Mouse (Mus musculus) intestine, postnatal 0 days (tissue): ENCODE measurements at regions not wholly inside any gene's neighbourhood (a gene's known extent, or its start where the extent isn't known, plus 50 kb on each side); places are given as distances from the start of the nearest gene placed in this dataset.

Experiments
- ATAC-seq: fragments of 200-750 bp; cut with Nextera tagmentation; 2 replicates; pipeline ENCODE4 v1.8.0; 2017; ENCODE audit warnings: mild to moderate bottlenecking, moderate TSS enrichment, moderate library complexity
- H3K27ac ChIP-seq: fragments of 300-500 bp; sonication (generic); 2 replicates; pipeline ENCODE4 v1.5.1; 2014; ENCODE audit warnings: mild to moderate bottlenecking, low read depth, low read length, moderate library complexity
- H3K27me3 ChIP-seq: fragments of 300-500 bp; sonication (generic); replicated peaks from 2 replicates; pipeline ENCODE4 v1.6.1; 2014; ENCODE audit warnings: low read length, mixed read lengths; ENCODE audit not compliant: control insufficient read depth, insufficient read depth
- H3K36me3 ChIP-seq: fragments of 300-500 bp; sonication (generic); 2 replicates; pipeline ENCODE4 v1.6.1; 2014; ENCODE audit warnings: mild to moderate bottlenecking, moderate library complexity; ENCODE audit not compliant: control insufficient read depth, insufficient read depth
- H3K4me1 ChIP-seq: fragments of 300-500 bp; sonication (generic); replicated peaks from 2 replicates; pipeline ENCODE4 v1.6.1; 2014; ENCODE audit warnings: antibody characterized with exemption, low read length, mixed read lengths; ENCODE audit not compliant: control insufficient read depth, insufficient read depth
- H3K4me2 ChIP-seq: fragments of 300-500 bp; sonication (generic); replicated peaks from 2 replicates; pipeline ENCODE4 v1.6.1; 2014; ENCODE audit warnings: low read depth, mild to moderate bottlenecking, moderate library complexity
- H3K4me3 ChIP-seq: fragments of 300-500 bp; sonication (generic); 2 replicates; pipeline ENCODE4 v1.5.1; 2014; ENCODE audit warnings: low read depth, low read length
- H3K9ac ChIP-seq: fragments of 300-500 bp; sonication (generic); 2 replicates; pipeline ENCODE4 v1.6.1; 2014; ENCODE audit warnings: mild to moderate bottlenecking, low read depth, low read length
- H3K9me3 ChIP-seq: fragments of 300-500 bp; sonication (generic); 2 replicates; pipeline ENCODE4 v1.6.1; 2016; ENCODE audit warnings: mixed run types; ENCODE audit not compliant: control insufficient read depth
- CTCF ChIP-seq: sonication (generic); IDR thresholded peaks from 2 replicates; pipeline ENCODE4 v1.5.1; 2016; ENCODE audit warnings: low read depth, mild to moderate bottlenecking, control low read depth, antibody characterized with exemption, moderate library complexity
- WGBS: fragments of 180-500 bp; shearing (Covaris S2); extraction: QIAGEN DNeasy Blood & Tissue Kit; methylation state at CpG from one replicate; pipeline ENCODE4 v1.1.7; 2014; 5-methylcytosine and 5-hydroxymethylcytosine counted together

- no peak for TF ChIP-seq CTCF
- Histone ChIP-seq H3K9me3 (no peaks in the 10 kb centered on the region), H3K9ac (no peak overlapping the region), H3K4me1 (no peaks in the 10 kb centered on the region), H3K4me2 (no peak overlapping the region), H3K27me3 (no peaks in the 10 kb centered on the region), H3K4me3 (no peak overlapping the region), H3K36me3 (no peaks in the 10 kb centered on the region), H3K27ac (no peak overlapping the region)
- ATAC-seq = no peak
Measured at GRCm38 (mm10) chr16:25199984-25200383, 86.6 kb upstream of the Tprg start.

DNA sequence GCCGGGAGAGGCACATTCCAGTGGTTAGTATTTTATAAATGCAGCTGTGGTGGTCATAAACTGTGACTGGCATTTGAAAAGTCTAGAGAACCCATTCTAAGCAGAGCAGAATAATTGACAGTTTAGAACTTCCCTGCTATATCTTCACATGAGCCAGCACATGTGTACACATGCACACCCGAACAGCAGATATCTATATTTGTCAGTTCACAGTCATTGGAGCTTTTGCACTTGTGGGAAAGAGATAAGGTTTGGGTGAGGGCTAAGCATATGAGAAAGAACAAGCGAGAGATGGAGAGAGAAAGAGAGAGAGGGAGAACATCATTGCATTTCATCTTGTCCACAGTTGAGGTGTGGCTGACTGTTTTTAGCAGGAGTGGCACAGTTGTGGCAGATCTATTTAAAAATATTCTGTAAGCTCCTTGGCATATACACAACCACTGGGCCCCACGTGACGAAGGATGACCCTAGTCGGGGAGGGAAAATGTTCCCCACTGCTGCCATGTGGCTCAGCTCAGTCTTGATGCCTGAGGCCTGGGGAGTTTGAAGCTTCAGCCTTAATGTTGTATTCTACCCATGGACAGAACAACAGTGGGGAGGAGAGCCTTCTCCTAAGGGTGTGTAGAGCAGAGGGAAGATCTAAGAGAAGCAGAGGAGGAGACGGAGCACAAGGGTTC lies 85.4 kb upstream of the Tprg start:
- no peaks in the 10 kb centered on the region for H3K27me3 ChIP-seq
- no peak for TF ChIP-seq CTCF
- no peak for ATAC-seq
- H3K27ac ChIP-seq = no peak overlapping the region
- WGBS = 71% methylated on average over 7 of the region's 7 CpGs
- H3K4me2 ChIP-seq = no peak overlapping the region
- H3K4me3 ChIP-seq = no peak overlapping the region
- no peaks in the 10 kb centered on the region for H3K9me3 ChIP-seq
- no peaks in the 10 kb centered on the region for H3K36me3 ChIP-seq
- H3K9ac ChIP-seq = no peak overlapping the region
- H3K4me1 ChIP-seq = no peaks in the 10 kb centered on the region

DNA sequence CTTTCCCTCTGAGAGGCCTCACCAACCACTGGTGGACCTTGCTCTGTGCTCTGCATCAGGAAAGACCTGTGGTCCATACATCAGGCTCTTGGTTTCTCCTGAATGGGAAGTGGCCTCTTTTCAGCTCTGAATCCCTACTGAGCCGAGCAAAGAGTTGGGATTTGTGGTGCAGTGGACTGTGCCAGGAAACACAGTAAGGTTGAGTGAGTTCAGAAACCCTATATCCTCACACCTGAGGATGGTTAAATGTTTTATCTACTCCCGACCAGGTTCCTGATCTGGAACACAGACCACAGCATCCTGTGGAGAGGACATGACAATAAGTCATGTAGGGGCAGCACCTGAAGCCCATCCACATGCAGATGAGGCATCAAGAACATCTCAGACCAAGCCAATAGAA lies 73.4 kb upstream of the Tprg start:
- no peaks in the 10 kb centered on the region for H3K4me1 ChIP-seq
- no peak overlapping the region for H3K4me2 ChIP-seq
- H3K27ac ChIP-seq = no peak overlapping the region
- 76% methylated on average over 2 of the region's 2 CpGs for WGBS
- no peak overlapping the region for H3K4me3 ChIP-seq
- TF ChIP-seq CTCF = no peak
- no peak for ATAC-seq
- no peaks in the 10 kb centered on the region for H3K9me3 ChIP-seq
- H3K9ac ChIP-seq = no peak overlapping the region
- no peaks in the 10 kb centered on the region for H3K27me3 ChIP-seq
- no peaks in the 10 kb centered on the region for H3K36me3 ChIP-seq

- no peak overlapping the region for H3K27ac ChIP-seq
- H3K9me3 ChIP-seq = no peaks in the 10 kb centered on the region
- no peak overlapping the region for H3K9ac ChIP-seq
- no peaks in the 10 kb centered on the region for H3K27me3 ChIP-seq
- 85% methylated on average over 6 of the region's 6 CpGs for WGBS
- no peak overlapping the region for H3K4me2 ChIP-seq
- ATAC-seq = no peak
- H3K4me3 ChIP-seq = no peak overlapping the region
- H3K4me1 ChIP-seq = no peaks in the 10 kb centered on the region
- TF ChIP-seq CTCF = no peak
- H3K36me3 ChIP-seq = no peaks in the 10 kb centered on the region
Measured at GRCm38 (mm10) chr16:25220552-25220951, 66.1 kb upstream of the Tprg start.

DNA sequence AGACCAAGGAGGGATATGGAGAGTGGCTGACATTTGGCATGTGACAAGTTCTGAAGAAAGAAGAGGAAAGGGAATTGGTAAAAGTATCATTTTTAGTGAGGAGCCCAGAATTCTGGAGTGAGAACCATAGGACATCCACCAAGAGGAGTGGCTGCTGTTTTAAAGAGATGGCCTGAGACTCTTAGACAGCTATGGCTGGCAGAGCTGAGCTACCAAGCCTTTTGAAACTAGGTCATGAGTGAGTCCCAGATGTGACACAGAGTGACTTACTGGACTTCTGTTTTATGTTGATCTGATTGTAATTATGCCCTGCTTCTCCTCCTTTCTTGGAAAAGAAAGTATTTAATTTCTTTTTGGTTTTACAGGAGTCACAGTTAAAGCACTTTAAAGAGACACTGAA lies 61.8 kb upstream of the Tprg start:
- no peak overlapping the region for H3K4me2 ChIP-seq
- no peaks in the 10 kb centered on the region for H3K36me3 ChIP-seq
- no peak for ATAC-seq
- H3K27ac ChIP-seq = no peak overlapping the region
- no peaks in the 10 kb centered on the region for H3K27me3 ChIP-seq
- no peak for TF ChIP-seq CTCF
- H3K4me1 ChIP-seq = no peaks in the 10 kb centered on the region
- no peaks in the 10 kb centered on the region for H3K9me3 ChIP-seq
- H3K4me3 ChIP-seq = no peak overlapping the region
- no peak overlapping the region for H3K9ac ChIP-seq
